Mouse (Mus musculus) B cell, adult 62 days (primary cell): ENCODE measurements around the gene Guk1. TPM values are rescaled to one million over a fixed set of nuclear protein-coding genes. Genes with fewer than 3 reads are reported as not detected.

Source experiments
- total RNA-seq: library from RNA; stranded (reverse); gene quantifications from 4 replicates; pipeline ENCODE4 v1.2.4, GENCODE M21; 2023

The Guk1 gene
- 25.4 to 36.0 TPM (median 28.2 TPM) in 4 replicates for total RNA-seq

GRCm38 (mm10) chr11:59192059-59192386 is at the start of gene Guk1:
TSS of gene Guk1 (minus strand) at chr11:59192212.

GRCm38 (mm10) chr11:59228122-59228953 is 36.3 kb upstream of the Guk1 start, which contains the start of gene Arf1:
TSS of gene Arf1 (minus strand) at chr11:59228270.

GRCm38 (mm10) chr11:59208153-59208831 is 16.3 kb upstream of the Guk1 start, which contains the start of gene 2310033P09Rik:
TSS of gene 2310033P09Rik (plus strand) at chr11:59208321.

GRCm38 (mm10) chr11:59202081-59202995 is 10.3 kb upstream of the Guk1 start, which contains the start of gene Mrpl55:
TSS of gene Mrpl55 (plus strand) at chr11:59202486.

GRCm38 (mm10) chr11:59182864-59183331 is 9.1 kb downstream of the Guk1 start, which contains the start of gene Gjc2:
TSS of gene Gjc2 (minus strand) at chr11:59183213.

GRCm38 (mm10) chr11:59163255-59164236 is 28.5 kb downstream of the Guk1 start, which contains the start of gene Iba57:
TSS of gene Iba57 (minus strand) at chr11:59163739.

GRCm38 (mm10) chr11:59135904-59136452 is 56.0 kb downstream of the Guk1 start, which contains the start of gene Obscn:
TSS of gene Obscn (minus strand) at chr11:59136402.

Other genes with a start within 250 kb of the Guk1 start
- 20.4 to 26.0 TPM (median 20.9 TPM) in 4 replicates for gene Hist3h2ba, start 243.3 kb downstream of the Guk1 start, total RNA-seq
- gene Hist3h2a, start 237.5 kb downstream of the Guk1 start, total RNA-seq: 61.7 to 72.8 TPM (median 69.5 TPM) in 4 replicates
- gene Trim17, start 237.5 kb downstream of the Guk1 start, total RNA-seq: 0.16 to 0.39 TPM (median 0.28 TPM) in 4 replicates
- gene Trim11, start 214.1 kb downstream of the Guk1 start, total RNA-seq: 110 to 128 TPM (median 119 TPM) in 4 replicates
- gene Obscn, start 55.8 kb downstream of the Guk1 start, total RNA-seq: 0.33 to 0.63 TPM (median 0.48 TPM) in 4 replicates
- gene Iba57, start 28.5 kb downstream of the Guk1 start, total RNA-seq: 35.8 to 46.0 TPM (median 42.1 TPM) in 4 replicates
- gene Gjc2, start 9.0 kb downstream of the Guk1 start, total RNA-seq: 0.25 to 0.43 TPM in 2 of 4 replicates, not detected in the others
- 14.1 to 18.1 TPM (median 16.1 TPM) in 4 replicates for gene Mrpl55, start 10.3 kb upstream of the Guk1 start, total RNA-seq
- gene 2310033P09Rik, start 16.1 kb upstream of the Guk1 start, total RNA-seq: 25.8 to 33.3 TPM (median 27.1 TPM) in 4 replicates
- 252 to 279 TPM (median 259 TPM) in 4 replicates for gene Arf1, start 36.1 kb upstream of the Guk1 start, total RNA-seq
- not detected in 4 replicates for gene Wnt3a, start 98.5 kb upstream of the Guk1 start, total RNA-seq
- gene Wnt9a, start 114.7 kb upstream of the Guk1 start, total RNA-seq: not detected in 4 replicates
- not detected in 4 replicates for gene Prss38, start 183.4 kb upstream of the Guk1 start, total RNA-seq